Mouse (Mus musculus) intestine, embryonic 16.5 days (tissue): ENCODE measurements around the gene Spsb4. TPM values are rescaled to one million over a fixed set of nuclear protein-coding genes. Genes with fewer than 3 reads are reported as not detected.

Experiments used
- ATAC-seq: fragments of 200-750 bp; cut with Nextera tagmentation; 2 replicates; pipeline ENCODE4 v1.8.0; 2017; ENCODE audit warnings: moderate TSS enrichment, moderate library complexity
- H3K27ac ChIP-seq: fragments of 300-500 bp; sonication (generic); 2 replicates; pipeline ENCODE4 v1.5.1; 2014; ENCODE audit warnings: mild to moderate bottlenecking, low read length
- H3K27me3 ChIP-seq: fragments of 300-500 bp; sonication (generic); replicated peaks from 2 replicates; pipeline ENCODE4 v1.6.1; 2014; ENCODE audit warnings: low read length, control low read depth, mixed read lengths; ENCODE audit not compliant: control insufficient read depth, insufficient read depth
- H3K36me3 ChIP-seq: fragments of 300-500 bp; sonication (generic); 2 replicates; pipeline ENCODE4 v1.6.1; 2014; ENCODE audit warnings: low read length, control low read depth; ENCODE audit not compliant: control insufficient read depth, insufficient read depth
- H3K4me1 ChIP-seq: fragments of 300-500 bp; sonication (generic); 2 replicates; pipeline ENCODE4 v1.6.1; 2014; ENCODE audit warnings: low read length, control low read depth, mixed read lengths; ENCODE audit not compliant: control insufficient read depth, insufficient read depth
- H3K4me2 ChIP-seq: fragments of 300-500 bp; sonication (generic); 2 replicates; pipeline ENCODE4 v1.6.1; 2014; ENCODE audit warnings: low read depth, low read length, control low read depth
- H3K4me3 ChIP-seq: fragments of 300-500 bp; sonication (generic); 2 replicates; pipeline ENCODE4 v1.5.1; 2014; ENCODE audit warnings: mild to moderate bottlenecking, low read length
- H3K9ac ChIP-seq: fragments of 300-500 bp; sonication (generic); 2 replicates; pipeline ENCODE4 v1.6.1; 2014; ENCODE audit warnings: low read depth, low read length
- H3K9me3 ChIP-seq: fragments of 300-500 bp; sonication (generic); 2 replicates; pipeline ENCODE4 v1.6.1; 2016; ENCODE audit warnings: low read length, control low read depth; ENCODE audit not compliant: control insufficient read depth
- WGBS: fragments of 180-500 bp; shearing (Covaris S2); extraction: QIAGEN DNeasy Blood & Tissue Kit; methylation state at CpG from one replicate; pipeline ENCODE4 v1.1.7; 2014; 5-methylcytosine and 5-hydroxymethylcytosine counted together
- polyA plus RNA-seq: library from polyadenylated mRNA; unstranded; fragments of >200 nt; fragmentation: Nextera tagmentation; extraction: Ambion mirVana; gene quantifications from 2 replicates; pipeline ENCODE4 v1.2.1, GENCODE M21; 2015

The Spsb4 gene
- polyA plus RNA-seq, 1 experiment from 2014 or later, result 28.7 TPM

DNA sequence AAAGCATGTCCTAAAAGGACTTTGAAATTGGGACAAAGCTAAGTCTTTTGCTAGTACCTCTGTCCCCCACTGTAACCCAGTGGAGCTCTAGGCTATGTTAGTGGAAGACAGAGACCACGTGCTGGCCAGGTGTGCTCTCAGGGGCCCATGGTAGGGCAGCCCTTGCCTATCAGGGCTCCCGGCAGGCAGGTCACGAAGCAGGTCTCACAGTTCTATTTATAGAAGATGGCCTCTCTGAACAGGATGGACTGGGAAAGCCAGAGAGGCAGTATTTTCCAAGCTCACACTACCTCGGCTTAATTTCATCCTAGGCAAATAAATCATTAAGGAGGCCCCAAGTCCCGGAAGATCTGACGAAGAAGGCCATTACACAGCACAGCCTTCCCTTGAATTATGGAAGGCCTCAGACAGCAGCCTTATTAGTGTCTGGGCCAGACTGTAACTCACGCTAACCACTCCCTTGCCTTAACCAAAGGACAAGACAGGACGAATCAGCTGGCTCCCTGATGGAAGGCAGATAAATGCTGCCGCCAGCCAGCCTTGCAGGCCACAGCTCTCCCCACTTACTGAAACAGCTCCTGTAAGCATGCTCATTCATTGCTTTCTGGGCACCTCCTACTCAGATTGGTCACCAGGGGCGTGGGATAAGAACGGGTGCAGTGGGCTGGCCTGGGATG, 31.7 kb downstream of the Spsb4 start:
- peak; percentile 94 for ATAC-seq
- no peaks in the 10 kb centered on the region for H3K36me3 ChIP-seq
- peak overlapping the region; percentile 76 for H3K27ac ChIP-seq
- WGBS, result 18% methylated on average over 11 of the region's 11 CpGs
- no peaks in the 10 kb centered on the region for H3K9me3 ChIP-seq
- no peak overlapping the region for H3K4me2 ChIP-seq
- H3K9ac ChIP-seq, result peak overlapping the region; percentile 15; the same call in 1 of the 2 replicates
- H3K4me3 ChIP-seq, result no peak overlapping the region
- H3K27me3 ChIP-seq, result no peaks in the 10 kb centered on the region
- peaks cover 63% of the 10 kb centered on the region for H3K4me1 ChIP-seq

DNA sequence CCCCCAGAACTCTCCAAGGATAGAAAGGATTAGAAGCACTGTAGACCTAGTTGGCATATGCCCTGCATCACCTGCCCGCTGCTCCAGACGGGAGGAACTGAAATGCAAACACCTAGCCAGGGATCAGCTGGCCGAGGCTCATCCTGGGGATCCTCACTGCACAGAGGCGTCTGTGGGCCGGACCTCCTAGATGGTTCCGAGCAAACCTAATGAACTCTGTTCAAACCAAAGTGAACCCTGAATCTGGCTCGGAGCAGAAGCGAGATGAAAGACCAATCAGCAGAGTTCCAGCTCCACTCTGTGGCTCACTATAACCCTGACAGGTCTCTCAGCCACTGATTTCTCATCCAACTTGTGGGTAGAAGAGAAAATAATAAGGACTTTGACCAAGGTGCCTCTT, 34.6 kb downstream of the Spsb4 start:
- no peak for ATAC-seq

DNA sequence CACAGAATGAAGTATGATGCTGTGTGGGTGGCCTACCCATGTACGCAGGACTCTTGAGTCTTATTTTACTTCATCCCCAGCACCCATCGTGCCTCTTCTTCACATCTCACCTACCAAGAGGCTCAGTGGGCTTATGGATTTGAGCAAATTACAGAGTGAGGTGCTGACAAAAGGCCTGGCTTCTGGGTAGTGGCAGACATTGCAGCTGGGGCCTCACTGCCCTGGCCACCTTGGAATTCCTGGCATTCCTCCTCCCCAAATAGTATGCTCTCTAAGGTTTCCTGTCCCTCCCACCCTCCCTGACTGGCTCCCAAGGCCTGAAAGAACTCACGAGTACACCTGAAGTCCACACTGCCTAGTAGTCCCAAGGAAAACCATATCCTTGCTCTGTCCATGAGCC, 35.7 kb downstream of the Spsb4 start:
- Histone ChIP-seq H3K9me3 (no peaks in the 10 kb centered on the region), H3K4me2 (no peak overlapping the region), H3K4me1 (peaks cover 87% of the 10 kb centered on the region), H3K4me3 (no peak overlapping the region), H3K9ac (no peak overlapping the region), H3K27me3 (no peaks in the 10 kb centered on the region), H3K36me3 (no peaks in the 10 kb centered on the region), H3K27ac (no peak overlapping the region)
- 53% methylated on average over 3 of the region's 3 CpGs for WGBS
- ATAC-seq, result no peak

More for the DNA sequence above, 34.6 kb downstream of the Spsb4 start:
- Histone ChIP-seq H3K36me3 (no peaks in the 10 kb centered on the region), H3K27ac (no peak overlapping the region), H3K4me2 (no peak overlapping the region), H3K4me3 (no peak overlapping the region), H3K9me3 (no peaks in the 10 kb centered on the region), H3K9ac (no peak overlapping the region), H3K27me3 (no peaks in the 10 kb centered on the region), H3K4me1 (peaks cover 79% of the 10 kb centered on the region)
- 84% methylated on average over 8 of the region's 8 CpGs for WGBS

DNA sequence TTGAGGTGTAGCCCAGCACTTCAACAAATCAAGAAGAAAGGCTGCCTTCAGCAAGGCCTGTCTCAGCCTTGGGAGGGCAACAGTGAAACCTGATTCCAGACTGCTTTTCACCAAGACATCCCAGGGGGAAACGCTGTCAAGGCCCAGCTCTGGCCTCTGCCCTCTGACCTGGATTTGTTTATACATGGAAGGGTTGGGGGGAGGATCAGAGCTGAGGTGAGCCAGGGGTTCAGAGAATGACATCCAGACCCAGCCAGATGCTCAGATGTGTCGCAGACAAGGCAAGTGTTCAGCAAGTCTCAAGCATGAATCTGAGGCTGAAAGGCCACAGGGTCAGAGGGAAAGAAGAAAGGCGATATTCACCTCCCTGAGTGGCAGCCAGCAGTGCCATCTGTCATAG, 36.3 kb downstream of the Spsb4 start:
- no peak for ATAC-seq
- H3K9me3 ChIP-seq, result no peaks in the 10 kb centered on the region

DNA sequence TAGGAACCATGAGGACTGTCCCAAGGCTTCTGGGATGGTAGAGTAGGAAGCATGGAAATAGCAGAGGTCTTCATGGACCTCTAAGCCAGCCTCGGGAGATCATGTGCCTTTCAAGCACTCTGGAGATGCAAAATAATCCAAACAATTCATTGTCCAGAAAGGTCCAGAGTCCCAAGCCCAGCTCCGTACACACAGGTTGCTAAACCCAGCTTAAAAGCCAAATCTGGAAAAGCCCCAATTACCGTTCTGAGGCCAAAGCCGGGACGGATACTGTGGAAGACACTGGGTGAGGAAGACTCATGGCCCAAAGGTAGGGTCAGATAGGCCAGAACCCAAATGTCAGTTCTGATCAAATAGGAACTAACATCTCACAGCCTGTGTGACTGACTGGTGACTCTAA, 36.8 kb downstream of the Spsb4 start:
- Histone ChIP-seq H3K4me3 (no peak overlapping the region), H3K9me3 (no peaks in the 10 kb centered on the region), H3K36me3 (no peaks in the 10 kb centered on the region), H3K27ac (no peak overlapping the region), H3K27me3 (no peaks in the 10 kb centered on the region), H3K9ac (no peak overlapping the region), H3K4me1 (peaks cover 77% of the 10 kb centered on the region), H3K4me2 (no peak overlapping the region)
- no peak for ATAC-seq
- 69% methylated on average over 5 of the region's 5 CpGs for WGBS

More for the DNA sequence above, 36.3 kb downstream of the Spsb4 start:
- Histone ChIP-seq H3K9ac (no peak overlapping the region), H3K27me3 (no peaks in the 10 kb centered on the region), H3K4me2 (no peak overlapping the region), H3K4me1 (peaks cover 82% of the 10 kb centered on the region), H3K36me3 (no peaks in the 10 kb centered on the region), H3K27ac (no peak overlapping the region), H3K4me3 (no peak overlapping the region)
- WGBS, result 35% methylated on average over 3 of the region's 3 CpGs

DNA sequence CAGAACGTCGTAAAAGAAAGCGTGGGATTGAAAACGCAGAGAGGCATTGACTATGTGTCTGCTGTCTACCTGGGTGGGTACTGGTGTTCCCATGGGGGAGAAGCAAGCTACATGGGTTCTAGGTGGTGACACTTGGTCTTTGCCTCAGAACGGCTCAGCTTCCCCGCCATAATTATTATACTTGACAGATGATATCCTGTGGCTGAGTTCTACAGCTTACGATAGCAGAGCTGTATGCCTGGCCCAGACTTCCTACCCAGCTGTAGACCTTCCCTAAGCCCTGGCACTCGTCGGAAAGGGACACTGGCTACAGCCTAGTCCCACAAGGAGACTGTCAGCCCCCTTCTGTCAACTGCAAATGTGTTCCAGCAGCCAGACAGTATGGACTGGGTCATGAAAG, 37.5 kb downstream of the Spsb4 start:
- no peak overlapping the region for H3K4me2 ChIP-seq
- no peak for ATAC-seq
- H3K4me3 ChIP-seq, result no peak overlapping the region
- no peak overlapping the region for H3K9ac ChIP-seq
- H3K27me3 ChIP-seq, result no peaks in the 10 kb centered on the region
- H3K36me3 ChIP-seq, result no peaks in the 10 kb centered on the region
- no peaks in the 10 kb centered on the region for H3K9me3 ChIP-seq
- H3K27ac ChIP-seq, result no peak overlapping the region
- WGBS, result 32% methylated on average over 9 of the region's 9 CpGs
- H3K4me1 ChIP-seq, result peaks cover 70% of the 10 kb centered on the region

DNA sequence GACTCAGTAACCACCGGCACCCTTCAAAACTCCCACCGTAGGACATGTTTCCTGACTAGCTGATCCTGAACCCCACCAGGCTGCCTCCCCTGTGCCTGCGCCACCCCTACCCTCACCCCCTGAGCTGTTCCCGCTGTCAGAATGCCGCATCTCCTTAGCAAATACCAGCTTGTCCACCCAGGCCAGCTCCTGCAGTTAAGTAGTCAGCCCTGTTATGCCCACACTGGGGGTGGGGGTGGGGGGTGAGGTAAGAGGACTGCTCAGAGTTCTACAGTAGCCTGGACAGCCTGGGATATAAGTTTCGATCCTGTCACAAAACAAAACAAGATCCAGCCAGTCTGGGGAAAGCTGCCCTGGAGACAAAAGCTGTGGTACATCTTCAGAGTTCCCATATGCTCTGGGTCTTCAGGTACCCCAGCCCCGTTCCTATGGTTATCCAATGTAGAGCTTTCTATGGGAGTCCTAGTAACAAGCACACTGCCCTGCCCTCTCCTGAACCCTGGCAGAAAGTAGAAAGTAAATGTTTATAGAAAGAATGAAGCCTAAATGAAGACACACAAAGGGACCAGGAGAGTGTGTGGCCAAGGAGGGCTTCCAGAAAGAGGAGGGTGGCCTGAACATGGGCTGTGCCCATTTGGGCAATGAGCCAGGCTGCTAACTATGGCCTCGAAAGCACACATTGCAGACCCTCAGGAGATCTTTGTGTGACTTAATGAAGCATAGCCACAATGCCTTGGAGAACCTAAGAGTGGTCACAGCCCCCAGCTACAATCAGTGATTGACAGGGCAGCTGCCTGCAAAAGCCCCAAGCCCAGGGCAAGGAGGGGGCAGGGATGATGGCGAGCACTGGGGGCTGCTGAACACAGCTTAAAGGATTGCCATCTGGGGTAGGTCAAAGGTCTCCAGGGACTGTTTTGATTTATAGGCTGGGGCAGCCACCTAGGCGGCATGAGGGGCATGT, 38.3 kb downstream of the Spsb4 start:
- H3K4me2 ChIP-seq, result no peak overlapping the region
- H3K36me3 ChIP-seq, result no peaks in the 10 kb centered on the region
- H3K4me3 ChIP-seq, result no peak overlapping the region
- no peaks in the 10 kb centered on the region for H3K9me3 ChIP-seq
- H3K4me1 ChIP-seq, result peaks cover 63% of the 10 kb centered on the region
- peak overlapping the region; percentile 55 for H3K27ac ChIP-seq
- peak overlapping the region; percentile 6; the same call in 1 of the 2 replicates for H3K9ac ChIP-seq
- no peaks in the 10 kb centered on the region for H3K27me3 ChIP-seq
- peak; percentile 4; the same call in 1 of the 2 replicates for ATAC-seq
- WGBS, result 33% methylated on average over 10 of the region's 10 CpGs

DNA sequence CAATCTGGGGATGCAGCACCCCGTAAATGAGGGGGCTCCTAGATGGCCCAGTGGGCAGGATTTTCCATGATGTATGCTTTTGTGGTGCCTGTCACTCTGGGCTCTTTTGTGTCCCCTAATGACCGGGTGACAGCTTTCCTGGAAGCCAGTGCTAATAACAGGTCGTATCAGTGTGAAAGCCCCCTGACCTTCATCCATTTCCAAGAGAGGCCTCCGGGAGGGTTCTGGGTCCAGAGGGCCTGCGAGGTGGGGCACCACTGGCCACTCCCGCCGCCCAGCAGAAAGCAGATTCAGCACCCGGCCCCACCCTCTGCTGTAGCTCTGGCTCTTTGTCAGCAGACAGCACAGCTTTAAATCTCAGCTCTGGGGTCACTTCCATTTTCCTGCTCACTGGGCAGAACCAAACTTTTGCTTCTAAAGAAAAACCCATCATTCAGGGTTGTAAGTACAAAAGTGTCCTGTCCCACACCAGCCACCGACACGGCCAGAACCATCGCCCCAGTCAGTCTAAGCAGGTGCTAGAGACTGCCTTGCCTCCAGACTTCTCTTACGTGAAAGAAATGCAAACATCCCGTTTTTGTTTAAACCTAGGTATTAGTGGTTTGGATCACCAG, 39.1 kb downstream of the Spsb4 start:
- peak overlapping the region; percentile 69 for H3K27ac ChIP-seq
- H3K27me3 ChIP-seq, result no peaks in the 10 kb centered on the region
- peak; percentile 68 for ATAC-seq
- H3K9me3 ChIP-seq, result no peaks in the 10 kb centered on the region
- H3K9ac ChIP-seq, result 0 out of 2 replicates have a peak overlapping the region, but pooled peaks have one; percentile 6
- H3K4me1 ChIP-seq, result peaks cover 55% of the 10 kb centered on the region
- no peak overlapping the region for H3K4me3 ChIP-seq
- 23% methylated on average over 13 of the region's 13 CpGs for WGBS
- no peaks in the 10 kb centered on the region for H3K36me3 ChIP-seq
- H3K4me2 ChIP-seq, result no peak overlapping the region

DNA sequence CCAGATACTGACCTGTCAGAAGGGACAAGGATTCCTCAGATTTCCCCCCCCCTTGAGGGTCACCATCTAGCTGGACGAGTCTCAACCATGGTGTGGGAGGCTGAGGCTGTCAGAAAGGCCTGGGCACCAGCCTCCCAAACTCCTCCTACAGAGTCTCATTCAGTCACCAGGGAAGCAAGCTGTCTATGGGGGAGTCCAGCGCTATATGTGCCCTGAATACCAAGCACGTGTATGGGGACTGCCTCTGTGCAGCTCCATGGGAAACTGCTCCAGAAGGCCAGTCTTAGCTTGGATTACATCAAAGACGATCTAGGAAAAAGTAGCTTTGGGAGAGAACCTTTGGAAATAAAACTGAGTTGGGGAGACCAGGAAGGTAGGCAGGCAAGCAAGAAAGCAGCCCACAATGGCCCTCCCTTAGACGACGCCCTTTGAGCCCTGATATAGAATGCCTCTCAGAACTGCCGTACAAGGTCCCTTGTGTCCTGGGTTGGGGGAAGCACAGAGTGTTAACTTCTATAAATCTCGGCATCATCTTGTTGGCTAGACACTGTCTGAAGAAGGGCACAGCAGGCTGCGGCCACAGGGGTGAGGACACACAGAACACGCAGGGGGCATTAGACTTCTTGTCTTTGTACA, 40.4 kb downstream of the Spsb4 start:
- Histone ChIP-seq H3K4me3 (no peak overlapping the region), H3K9me3 (no peaks in the 10 kb centered on the region), H3K9ac (no peak overlapping the region), H3K4me1 (peaks cover 46% of the 10 kb centered on the region), H3K27me3 (no peaks in the 10 kb centered on the region), H3K36me3 (no peaks in the 10 kb centered on the region), H3K4me2 (no peak overlapping the region), H3K27ac (peak overlapping the region; percentile 69)
- peak; percentile 77 for ATAC-seq
- WGBS, result 61% methylated on average over 10 of the region's 10 CpGs
